Mouse (Mus musculus) hindbrain, embryonic 12.5 days (tissue): ENCODE measurements around the gene Frmd5. TPM values are rescaled to one million over a fixed set of nuclear protein-coding genes. Genes with fewer than 3 reads are reported as not detected.

Experiments
- ATAC-seq: fragments of 200-750 bp; cut with Nextera tagmentation; 2 replicates; pipeline ENCODE4 v1.8.0; 2017; ENCODE audit warnings: moderate TSS enrichment; ENCODE audit not compliant: low FRiP score
- H3K27ac ChIP-seq: fragments of 300-500 bp; sonication (generic); 2 replicates; pipeline ENCODE4 v1.5.1; 2016; ENCODE audit warnings: mild to moderate bottlenecking
- H3K27me3 ChIP-seq: fragments of 300-500 bp; sonication (generic); 2 replicates; pipeline ENCODE4 v1.6.1; 2016; ENCODE audit warnings: mild to moderate bottlenecking
- H3K36me3 ChIP-seq: fragments of 300-500 bp; sonication (generic); 2 replicates; pipeline ENCODE4 v1.6.1; 2016; ENCODE audit warnings: mild to moderate bottlenecking
- H3K4me1 ChIP-seq: fragments of 300-500 bp; sonication (generic); 2 replicates; pipeline ENCODE4 v1.6.1; 2016
- H3K4me2 ChIP-seq: fragments of 300-500 bp; sonication (generic); replicated peaks from 2 replicates; pipeline ENCODE4 v1.6.1; 2016; ENCODE audit warnings: mild to moderate bottlenecking
- H3K4me3 ChIP-seq: fragments of 300-500 bp; sonication (generic); 2 replicates; pipeline ENCODE4 v1.5.1; 2016; ENCODE audit warnings: mild to moderate bottlenecking
- H3K9ac ChIP-seq: fragments of 300-500 bp; sonication (generic); 2 replicates; pipeline ENCODE4 v1.6.1; 2016; ENCODE audit warnings: mild to moderate bottlenecking, moderate library complexity
- H3K9me3 ChIP-seq: fragments of 300-500 bp; sonication (generic); replicated peaks from 2 replicates; pipeline ENCODE4 v1.6.1; 2016; ENCODE audit warnings: mild to moderate bottlenecking
- WGBS: fragments of 180-500 bp; shearing (Covaris S2); methylation state at CpG from one replicate; pipeline ENCODE4 v1.1.7; 2016; 5-methylcytosine and 5-hydroxymethylcytosine counted together
- polyA plus RNA-seq: library from polyadenylated mRNA; unstranded; fragments of >200 nt; fragmentation: Nextera tagmentation; extraction: Ambion mirVana; gene quantifications from 2 replicates; pipeline ENCODE4 v1.2.1, GENCODE M21; 2016

Frmd5 gene
- polyA plus RNA-seq, 1 experiment from 2014 or later: 26.5 TPM

GRCm38 (mm10) chr2:121582809-121583376 is 224.0 kb downstream of the Frmd5 start:
- Histone ChIP-seq H3K4me2 (no peak overlapping the region), H3K36me3 (no peaks in the 10 kb centered on the region), H3K9me3 (no peaks in the 10 kb centered on the region), H3K4me1 (peaks cover 4% of the 10 kb centered on the region), H3K9ac (no peak overlapping the region), H3K4me3 (no peak overlapping the region), H3K27me3 (no peaks in the 10 kb centered on the region; the same call in 1 of the 2 replicates), H3K27ac (no peak overlapping the region)
- 85% methylated on average over 13 of the region's 13 CpGs for WGBS
- no peak for ATAC-seq

GRCm38 (mm10) chr2:121575741-121576201 is 231.1 kb downstream of the Frmd5 start:
- no peak for ATAC-seq
- Histone ChIP-seq H3K4me3 (no peak overlapping the region), H3K27ac (no peak overlapping the region), H3K4me1 (peaks cover 7% of the 10 kb centered on the region; the same call in 1 of the 2 replicates), H3K36me3 (peaks cover 9% of the 10 kb centered on the region), H3K9ac (no peak overlapping the region; the same call in 1 of the 2 replicates), H3K27me3 (no peaks in the 10 kb centered on the region), H3K9me3 (no peaks in the 10 kb centered on the region), H3K4me2 (no peak overlapping the region)
- WGBS: 70% methylated on average over 8 of the region's 8 CpGs

DNA sequence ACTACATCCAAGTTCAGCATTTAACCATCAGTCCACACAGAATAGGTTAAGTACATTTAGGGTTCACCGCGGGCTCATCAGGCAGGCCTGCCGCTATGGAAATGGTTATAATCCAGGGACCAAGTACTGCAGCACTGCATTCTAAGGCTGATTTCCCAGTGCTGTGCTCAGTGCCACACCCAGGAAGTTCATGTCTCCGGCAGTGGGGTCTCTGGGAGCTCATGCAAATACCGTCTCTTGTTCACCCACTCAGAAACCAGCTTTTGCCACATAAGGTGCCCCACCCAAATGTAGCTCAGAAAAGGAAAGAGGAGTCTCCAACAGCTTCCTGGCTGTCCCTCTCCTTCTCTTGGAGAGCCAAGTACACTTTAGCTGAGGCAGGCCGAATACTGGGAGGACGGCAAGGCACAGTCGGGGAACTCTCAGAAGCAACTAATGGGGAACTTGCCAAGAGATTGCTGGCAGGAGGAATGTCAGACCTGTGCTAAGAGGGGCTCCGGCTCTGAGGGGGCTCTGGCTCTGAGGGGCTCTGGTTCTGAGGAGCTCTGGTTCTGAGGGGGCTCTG is 232.7 kb downstream of the Frmd5 start:
- Histone ChIP-seq H3K9me3 (no peaks in the 10 kb centered on the region), H3K36me3 (peaks cover 9% of the 10 kb centered on the region), H3K27ac (no peak overlapping the region), H3K4me3 (no peak overlapping the region), H3K27me3 (no peaks in the 10 kb centered on the region), H3K4me2 (no peak overlapping the region), H3K9ac (no peak overlapping the region), H3K4me1 (peaks cover 7% of the 10 kb centered on the region; the same call in 1 of the 2 replicates)
- no peak for ATAC-seq
- 82% methylated on average over 9 of the region's 9 CpGs for WGBS

DNA sequence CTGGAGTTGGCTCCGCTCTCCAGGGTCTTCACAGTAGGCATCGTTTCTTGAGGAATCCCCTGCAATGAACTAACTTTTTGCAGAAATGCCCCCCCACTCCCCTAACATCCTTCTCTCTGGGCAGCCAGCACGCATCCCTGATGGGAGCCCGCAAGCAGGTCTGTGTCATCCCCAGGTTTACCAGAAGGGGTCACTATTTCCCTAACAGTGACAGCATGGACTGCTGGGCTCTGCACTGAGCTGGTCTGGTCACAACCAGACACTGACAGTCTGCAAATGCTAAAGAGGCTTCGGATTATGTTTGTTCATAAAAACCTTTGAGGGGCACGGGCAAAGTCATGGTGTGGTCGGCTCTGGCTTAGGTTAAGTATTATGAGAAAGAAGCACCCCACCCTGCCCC is 235.1 kb downstream of the Frmd5 start:
- H3K4me3 ChIP-seq: no peak overlapping the region
- H3K4me2 ChIP-seq: no peak overlapping the region
- ATAC-seq: peak; percentile 86
- no peak overlapping the region for H3K9ac ChIP-seq
- no peaks in the 10 kb centered on the region for H3K27me3 ChIP-seq
- no peaks in the 10 kb centered on the region for H3K9me3 ChIP-seq
- H3K36me3 ChIP-seq: peaks cover 15% of the 10 kb centered on the region
- no peak overlapping the region for H3K27ac ChIP-seq
- peaks cover 7% of the 10 kb centered on the region; the same call in 1 of the 2 replicates for H3K4me1 ChIP-seq
- 18% methylated on average over 7 of the region's 7 CpGs for WGBS

DNA sequence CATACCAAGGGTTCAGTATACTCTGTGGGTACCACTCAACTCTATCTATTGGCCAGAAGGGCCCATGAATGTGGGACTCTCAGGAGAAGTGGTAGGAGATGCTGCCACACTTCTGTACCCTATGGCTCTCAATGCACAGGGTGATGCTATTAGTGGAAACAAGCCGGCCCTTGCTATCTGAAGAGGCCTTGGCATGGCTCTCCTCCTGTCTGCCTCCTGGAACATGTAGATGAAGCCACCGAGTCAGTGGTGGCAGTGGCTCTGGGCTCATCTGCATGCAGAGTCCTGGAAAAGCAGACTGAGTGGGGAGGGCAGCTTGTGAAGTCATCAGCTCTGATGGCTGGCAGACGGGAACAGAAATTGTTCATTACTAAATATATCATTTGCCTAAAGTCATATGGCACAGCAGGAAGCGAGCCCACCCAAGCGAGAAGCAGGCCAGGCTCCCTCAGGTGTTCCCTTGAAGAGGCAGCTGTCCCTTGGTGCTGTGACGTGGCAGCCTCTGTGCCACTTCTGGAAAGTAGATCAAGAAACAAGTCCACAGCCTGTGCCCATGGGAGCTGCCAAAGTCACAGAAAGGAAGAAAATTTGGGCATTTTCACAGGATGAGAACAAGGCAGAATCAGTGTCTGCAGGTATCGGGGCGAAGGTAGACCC is 235.8 kb downstream of the Frmd5 start:
- WGBS: 73% methylated on average over 8 of the region's 8 CpGs
- H3K36me3 ChIP-seq: peaks cover 15% of the 10 kb centered on the region

GRCm38 (mm10) chr2:121570049-121570448 is 236.8 kb downstream of the Frmd5 start:
- no peak overlapping the region for H3K9ac ChIP-seq
- no peaks in the 10 kb centered on the region for H3K27me3 ChIP-seq
- no peak overlapping the region for H3K4me3 ChIP-seq
- ATAC-seq: no peak
- peaks cover 2% of the 10 kb centered on the region; the same call in 1 of the 2 replicates for H3K4me1 ChIP-seq
- no peaks in the 10 kb centered on the region for H3K9me3 ChIP-seq
- peaks cover 15% of the 10 kb centered on the region for H3K36me3 ChIP-seq
- H3K4me2 ChIP-seq: no peak overlapping the region
- WGBS: 90% methylated on average over 3 of the region's 3 CpGs
- no peak overlapping the region for H3K27ac ChIP-seq

More for the DNA sequence above, 235.8 kb downstream of the Frmd5 start:
- Histone ChIP-seq H3K4me1 (peaks cover 8% of the 10 kb centered on the region), H3K4me3 (no peak overlapping the region), H3K27ac (no peak overlapping the region), H3K9ac (no peak overlapping the region), H3K9me3 (no peaks in the 10 kb centered on the region), H3K4me2 (no peak overlapping the region), H3K27me3 (no peaks in the 10 kb centered on the region)
- no peak for ATAC-seq

DNA sequence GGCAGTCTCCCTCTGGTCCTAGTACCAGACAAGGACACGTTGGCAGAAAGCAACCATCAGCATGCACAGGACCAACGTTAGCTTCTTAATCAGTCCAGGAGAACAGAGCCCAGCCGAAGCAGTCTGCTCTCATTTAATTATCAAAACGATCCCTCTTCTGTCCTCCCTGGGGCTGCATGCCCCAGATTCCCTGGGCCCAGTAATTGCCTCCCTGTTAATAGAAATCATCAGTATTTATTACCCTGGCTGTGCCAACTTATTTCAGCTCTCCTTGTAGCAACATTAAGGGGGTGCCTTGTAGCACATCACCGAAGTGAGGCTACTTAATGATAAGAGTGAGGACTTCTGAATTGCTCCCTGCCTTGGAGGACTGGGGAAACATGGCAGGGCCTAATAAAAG is 241.0 kb downstream of the Frmd5 start:
- Histone ChIP-seq H3K9me3 (no peaks in the 10 kb centered on the region), H3K27ac (no peak overlapping the region), H3K4me3 (no peak overlapping the region), H3K27me3 (no peaks in the 10 kb centered on the region), H3K36me3 (peaks cover 14% of the 10 kb centered on the region), H3K4me1 (peaks cover 2% of the 10 kb centered on the region; the same call in 1 of the 2 replicates), H3K4me2 (no peak overlapping the region), H3K9ac (no peak overlapping the region)
- ATAC-seq: no peak
- WGBS: 69% methylated on average over 5 of the region's 5 CpGs

- no peak overlapping the region for H3K27ac ChIP-seq
- H3K9me3 ChIP-seq: no peaks in the 10 kb centered on the region
- H3K4me2 ChIP-seq: no peak overlapping the region
- no peak overlapping the region for H3K9ac ChIP-seq
- H3K36me3 ChIP-seq: peaks cover 15% of the 10 kb centered on the region; the same call in 1 of the 2 replicates
- no peak for ATAC-seq
- peaks cover 2% of the 10 kb centered on the region; the same call in 1 of the 2 replicates for H3K4me1 ChIP-seq
- H3K4me3 ChIP-seq: no peak overlapping the region
- H3K27me3 ChIP-seq: no peaks in the 10 kb centered on the region
- WGBS: 93% methylated on average over 3 of the region's 3 CpGs
These were observed 243.8 kb downstream of the Frmd5 start for GRCm38 (mm10) chr2:121563117-121563516.

DNA sequence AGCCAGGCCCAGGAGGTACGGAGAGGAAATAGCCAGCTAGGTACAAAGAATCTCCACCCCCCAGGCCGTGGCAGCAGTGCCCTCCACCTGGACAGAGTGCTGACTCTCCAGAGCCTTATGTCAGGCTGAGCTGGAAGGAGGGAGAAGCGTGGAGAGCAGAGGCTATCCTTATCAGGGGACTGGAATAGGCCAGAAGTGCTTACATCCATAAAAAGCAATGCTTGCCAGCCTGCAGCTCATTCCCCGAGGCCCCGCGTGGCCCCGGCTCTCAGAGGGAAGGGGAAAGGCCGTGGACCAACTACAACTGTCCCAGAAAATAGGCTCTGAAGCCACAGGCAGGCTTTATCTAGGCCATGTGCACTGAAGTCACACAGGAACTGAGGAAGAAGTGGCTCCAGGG is 255.6 kb downstream of the Frmd5 start:
- Histone ChIP-seq H3K4me3 (no peak overlapping the region), H3K4me1 (no peaks in the 10 kb centered on the region), H3K36me3 (peaks cover 52% of the 10 kb centered on the region), H3K9ac (no peak overlapping the region), H3K27ac (no peak overlapping the region), H3K4me2 (no peak overlapping the region), H3K9me3 (no peaks in the 10 kb centered on the region), H3K27me3 (no peaks in the 10 kb centered on the region)
- ATAC-seq: no peak
- 84% methylated on average over 8 of the region's 8 CpGs for WGBS

GRCm38 (mm10) chr2:121549630-121550029 is 257.3 kb downstream of the Frmd5 start:
- Histone ChIP-seq H3K27me3 (no peaks in the 10 kb centered on the region), H3K36me3 (peaks cover 62% of the 10 kb centered on the region), H3K4me2 (no peak overlapping the region), H3K4me3 (no peak overlapping the region), H3K4me1 (no peaks in the 10 kb centered on the region), H3K27ac (no peak overlapping the region), H3K9ac (no peak overlapping the region), H3K9me3 (no peaks in the 10 kb centered on the region)
- 92% methylated on average over 6 of the region's 6 CpGs for WGBS
- ATAC-seq: no peak

- H3K4me2 ChIP-seq: no peak overlapping the region
- H3K27me3 ChIP-seq: no peaks in the 10 kb centered on the region
- no peak overlapping the region for H3K27ac ChIP-seq
- no peaks in the 10 kb centered on the region for H3K4me1 ChIP-seq
- H3K4me3 ChIP-seq: no peak overlapping the region
- H3K9me3 ChIP-seq: no peaks in the 10 kb centered on the region
- H3K9ac ChIP-seq: no peak overlapping the region
- no peak for ATAC-seq
- H3K36me3 ChIP-seq: peaks cover 54% of the 10 kb centered on the region
- WGBS: 93% methylated on average over 3 of the region's 3 CpGs
These were observed 262.1 kb downstream of the Frmd5 start for GRCm38 (mm10) chr2:121544829-121545228.

GRCm38 (mm10) chr2:121525056-121525455 is 281.8 kb downstream of the Frmd5 start:
- no peak for ATAC-seq
- Histone ChIP-seq H3K36me3 (peaks cover 12% of the 10 kb centered on the region), H3K4me3 (no peak overlapping the region), H3K4me1 (no peaks in the 10 kb centered on the region), H3K9ac (no peak overlapping the region), H3K4me2 (no peak overlapping the region), H3K27me3 (no peaks in the 10 kb centered on the region), H3K9me3 (no peaks in the 10 kb centered on the region), H3K27ac (no peak overlapping the region)
- WGBS: 91% methylated on average over 2 of the region's 2 CpGs
